Mouse (Mus musculus) lung, embryonic 15.5 days (tissue): ENCODE results near the gene Gpr84. TPM values are rescaled to one million over a fixed set of nuclear protein-coding genes. Genes with fewer than 3 reads are reported as not detected.

Experiments used
- ATAC-seq: fragments of 200-750 bp; cut with Nextera tagmentation; 2 replicates; pipeline ENCODE4 v1.8.0; 2017; ENCODE audit warnings: moderate number of reproducible peaks, borderline replicate concordance; ENCODE audit not compliant: low FRiP score, low TSS enrichment; ENCODE audit errors: extremely low read depth
- H3K27ac ChIP-seq: fragments of 300-500 bp; sonication (generic); 2 replicates; pipeline ENCODE4 v1.5.1; 2015; ENCODE audit warnings: moderate library complexity, mild to moderate bottlenecking, inconsistent platforms
- H3K27me3 ChIP-seq: fragments of 300-500 bp; sonication (generic); 2 replicates; pipeline ENCODE4 v1.6.1; 2015; ENCODE audit warnings: inconsistent platforms
- H3K36me3 ChIP-seq: fragments of 300-500 bp; sonication (generic); 2 replicates; pipeline ENCODE4 v1.6.1; 2015; ENCODE audit warnings: inconsistent platforms
- H3K4me1 ChIP-seq: fragments of 300-500 bp; sonication (generic); 2 replicates; pipeline ENCODE4 v1.6.1; 2015; ENCODE audit warnings: inconsistent platforms
- H3K4me2 ChIP-seq: fragments of 300-500 bp; sonication (generic); 2 replicates; pipeline ENCODE4 v1.6.1; 2015; ENCODE audit warnings: inconsistent platforms, mild to moderate bottlenecking, moderate library complexity
- H3K4me3 ChIP-seq: fragments of 300-500 bp; sonication (generic); 2 replicates; pipeline ENCODE4 v1.5.1; 2015; ENCODE audit warnings: mild to moderate bottlenecking, inconsistent platforms
- H3K9ac ChIP-seq: fragments of 300-500 bp; sonication (generic); 2 replicates; pipeline ENCODE4 v1.6.1; 2015; ENCODE audit warnings: inconsistent platforms
- H3K9me3 ChIP-seq: fragments of 300-500 bp; sonication (generic); 2 replicates; pipeline ENCODE4 v1.6.1; 2016; ENCODE audit warnings: inconsistent platforms
- WGBS: fragments of 180-500 bp; shearing (Covaris S2); methylation state at CpG from one replicate; pipeline ENCODE4 v1.1.7; 2015; 5-methylcytosine and 5-hydroxymethylcytosine counted together
- polyA plus RNA-seq: library from polyadenylated mRNA; unstranded; fragments of >200 nt; fragmentation: Nextera tagmentation; extraction: Ambion mirVana; gene quantifications from 2 replicates; pipeline ENCODE4 v1.2.1, GENCODE M21; 2015

The Gpr84 gene
- polyA plus RNA-seq, 1 experiment from 2014 or later = 0.36 TPM

- H3K27ac ChIP-seq = peak overlapping the region; percentile 96
- peaks cover 3% of the 10 kb centered on the region; the same call in 1 of the 2 replicates for H3K27me3 ChIP-seq
- WGBS = 4% methylated on average over 8 of the region's 8 CpGs
- no peaks in the 10 kb centered on the region for H3K9me3 ChIP-seq
- no peaks in the 10 kb centered on the region for H3K36me3 ChIP-seq
- peak overlapping the region; percentile 48 for H3K4me3 ChIP-seq
- H3K9ac ChIP-seq = peak overlapping the region; percentile 57
- peaks cover 82% of the 10 kb centered on the region for H3K4me1 ChIP-seq
- no peak for ATAC-seq
- peak overlapping the region; percentile 73 for H3K4me2 ChIP-seq
Measured at GRCm38 (mm10) chr15:103303916-103304615, 6.3 kb downstream of the Gpr84 start.

- peak overlapping the region; percentile 57 for H3K27ac ChIP-seq
- no peak overlapping the region for H3K4me2 ChIP-seq
- no peak overlapping the region for H3K9ac ChIP-seq
- peaks cover 84% of the 10 kb centered on the region for H3K4me1 ChIP-seq
- ATAC-seq = no peak
- no peaks in the 10 kb centered on the region for H3K27me3 ChIP-seq
- WGBS = 34% methylated on average over 6 of the region's 6 CpGs
- H3K9me3 ChIP-seq = no peaks in the 10 kb centered on the region
- H3K36me3 ChIP-seq = no peaks in the 10 kb centered on the region
- H3K4me3 ChIP-seq = no peak overlapping the region
Measured at GRCm38 (mm10) chr15:103302341-103303021, 7.9 kb downstream of the Gpr84 start.

GRCm38 (mm10) chr15:103301547-103302340 is 8.7 kb downstream of the Gpr84 start:
- Histone ChIP-seq H3K27me3 (no peaks in the 10 kb centered on the region), H3K36me3 (0 out of 2 replicates have a peak, but pooled peaks cover 3% of the 10 kb centered on the region), H3K27ac (peak overlapping the region; percentile 57), H3K4me1 (peaks cover 81% of the 10 kb centered on the region), H3K9ac (no peak overlapping the region), H3K4me3 (no peak overlapping the region), H3K4me2 (no peak overlapping the region), H3K9me3 (no peaks in the 10 kb centered on the region)
- 27% methylated on average over 5 of the region's 5 CpGs for WGBS
- no peak for ATAC-seq

GRCm38 (mm10) chr15:103301046-103301445 is 9.4 kb downstream of the Gpr84 start:
- Histone ChIP-seq H3K36me3 (0 out of 2 replicates have a peak, but pooled peaks cover 7% of the 10 kb centered on the region), H3K4me2 (no peak overlapping the region), H3K4me3 (no peak overlapping the region), H3K9ac (no peak overlapping the region), H3K4me1 (peaks cover 82% of the 10 kb centered on the region), H3K9me3 (no peaks in the 10 kb centered on the region), H3K27ac (peak overlapping the region; percentile 93), H3K27me3 (no peaks in the 10 kb centered on the region)
- ATAC-seq = no peak
- 42% methylated on average over 2 of the region's 2 CpGs for WGBS

GRCm38 (mm10) chr15:103300560-103300959 is 9.9 kb downstream of the Gpr84 start:
- Histone ChIP-seq H3K27me3 (no peaks in the 10 kb centered on the region), H3K9ac (0 out of 2 replicates have a peak overlapping the region, but pooled peaks have one; percentile 3), H3K4me2 (peak overlapping the region; percentile 28; the same call in 1 of the 2 replicates), H3K4me1 (peaks cover 82% of the 10 kb centered on the region), H3K9me3 (no peaks in the 10 kb centered on the region), H3K27ac (peak overlapping the region; percentile 93), H3K36me3 (0 out of 2 replicates have a peak, but pooled peaks cover 7% of the 10 kb centered on the region), H3K4me3 (no peak overlapping the region)
- no peak for ATAC-seq
- WGBS = 21% methylated on average over 2 of the region's 2 CpGs

GRCm38 (mm10) chr15:103300067-103300471 is 10.3 kb downstream of the Gpr84 start:
- H3K27me3 ChIP-seq = no peaks in the 10 kb centered on the region
- ATAC-seq = no peak
- peaks cover 7% of the 10 kb centered on the region; the same call in 1 of the 2 replicates for H3K36me3 ChIP-seq
- H3K4me2 ChIP-seq = peak overlapping the region; percentile 28
- H3K27ac ChIP-seq = peak overlapping the region; percentile 93
- WGBS = 14% methylated on average over 18 of the region's 18 CpGs
- no peak overlapping the region for H3K4me3 ChIP-seq
- H3K9me3 ChIP-seq = no peaks in the 10 kb centered on the region
- peaks cover 86% of the 10 kb centered on the region for H3K4me1 ChIP-seq
- 0 out of 2 replicates have a peak overlapping the region, but pooled peaks have one; percentile 3 for H3K9ac ChIP-seq

- Histone ChIP-seq H3K4me1 (peaks cover 85% of the 10 kb centered on the region), H3K4me2 (peak overlapping the region; percentile 28; the same call in 1 of the 2 replicates), H3K36me3 (peaks cover 9% of the 10 kb centered on the region), H3K9me3 (no peaks in the 10 kb centered on the region), H3K9ac (no peak overlapping the region), H3K27me3 (no peaks in the 10 kb centered on the region), H3K4me3 (no peak overlapping the region), H3K27ac (peak overlapping the region; percentile 93)
- ATAC-seq = no peak
- 43% methylated on average over 8 of the region's 8 CpGs for WGBS
Measured at GRCm38 (mm10) chr15:103299644-103300043, 10.8 kb downstream of the Gpr84 start.

- no peaks in the 10 kb centered on the region for H3K9me3 ChIP-seq
- no peaks in the 10 kb centered on the region for H3K27me3 ChIP-seq
- no peak overlapping the region for H3K4me2 ChIP-seq
- no peak overlapping the region for H3K9ac ChIP-seq
- peak; percentile 72 for ATAC-seq
- peak overlapping the region; percentile 93 for H3K27ac ChIP-seq
- peaks cover 79% of the 10 kb centered on the region for H3K4me1 ChIP-seq
- peaks cover 11% of the 10 kb centered on the region for H3K36me3 ChIP-seq
- no peak overlapping the region for H3K4me3 ChIP-seq
- 47% methylated on average over 5 of the region's 5 CpGs for WGBS
Measured at GRCm38 (mm10) chr15:103298861-103299616, 11.4 kb downstream of the Gpr84 start.

- H3K27ac ChIP-seq = peak overlapping the region; percentile 93
- no peak overlapping the region for H3K4me2 ChIP-seq
- no peak overlapping the region for H3K4me3 ChIP-seq
- H3K9me3 ChIP-seq = no peaks in the 10 kb centered on the region
- WGBS = 55% methylated on average over 3 of the region's 3 CpGs
- no peaks in the 10 kb centered on the region for H3K27me3 ChIP-seq
- H3K9ac ChIP-seq = no peak overlapping the region
- no peak for ATAC-seq
- peaks cover 69% of the 10 kb centered on the region for H3K4me1 ChIP-seq
- H3K36me3 ChIP-seq = peaks cover 21% of the 10 kb centered on the region
Measured at GRCm38 (mm10) chr15:103298026-103298425, 12.4 kb downstream of the Gpr84 start.

- ATAC-seq = no peak
- H3K9me3 ChIP-seq = no peaks in the 10 kb centered on the region
- H3K4me1 ChIP-seq = peaks cover 62% of the 10 kb centered on the region
- no peak overlapping the region for H3K4me3 ChIP-seq
- WGBS = 62% methylated on average over 6 of the region's 6 CpGs
- peaks cover 28% of the 10 kb centered on the region for H3K36me3 ChIP-seq
- no peak overlapping the region for H3K9ac ChIP-seq
- peak overlapping the region; percentile 93 for H3K27ac ChIP-seq
- H3K4me2 ChIP-seq = no peak overlapping the region
- H3K27me3 ChIP-seq = no peaks in the 10 kb centered on the region
Measured at GRCm38 (mm10) chr15:103297313-103297712, 13.1 kb downstream of the Gpr84 start.

GRCm38 (mm10) chr15:103295851-103296250 is 14.6 kb downstream of the Gpr84 start:
- Histone ChIP-seq H3K36me3 (peaks cover 41% of the 10 kb centered on the region), H3K4me2 (no peak overlapping the region), H3K9ac (no peak overlapping the region), H3K27ac (peak overlapping the region; percentile 93), H3K9me3 (no peaks in the 10 kb centered on the region), H3K4me3 (no peak overlapping the region), H3K4me1 (peaks cover 49% of the 10 kb centered on the region), H3K27me3 (no peaks in the 10 kb centered on the region)
- no peak for ATAC-seq
- WGBS = 20% methylated on average over 5 of the region's 5 CpGs
